Mouse (Mus musculus): ENCODE data around the gene Tm9sf4. TPM values are rescaled to one million over a fixed set of nuclear protein-coding genes. Genes with fewer than 3 reads are reported as not detected.

The Tm9sf4 gene
- total and polyA plus RNA-seq, 2 experiments from 2014 or later, result 61.4 to 80.0 TPM

- Histone ChIP-seq H3K4me2 (ENCODE audit: low read depth, low read length) (no peak overlapping the region), H3K36me3 (ENCODE audit: insufficient read depth, low read length) (no peaks in the 10 kb centered on the region), H3K9ac (replicated peaks; ENCODE audit: low read length) (no peak overlapping the region), H3K27me3 (ENCODE audit: insufficient read depth, low read length) (no peaks in the 10 kb centered on the region), H3K27ac (no peak overlapping the region), H3K4me3 (ENCODE audit: low read length) (no peak overlapping the region), H3K4me1 (ENCODE audit: insufficient read depth, low read length) (no peaks in the 10 kb centered on the region; the same call in 1 of the 2 replicates), H3K9me3 (ENCODE audit: low read length) (no peaks in the 10 kb centered on the region)
- TF ChIP-seq CTCF (IDR thresholded peaks at IDR 0.05; ENCODE audit: low read depth), result peak; percentile 87
- ATAC-seq (peak; percentile 52), DNase-seq (ENCODE audit: low spot score) (peak; percentile 83)
- 26% methylated on average over 10 of the region's 10 CpGs for WGBS
Observed at GRCm38 (mm10) chr2:153142620-153143199, 18.4 kb upstream of the Tm9sf4 start.

GRCm38 (mm10) chr2:153145346-153145745, 15.8 kb upstream of the Tm9sf4 start:
- no peak overlapping the region for H3K27ac ChIP-seq
- no peak for TF ChIP-seq CTCF (IDR thresholded peaks at IDR 0.05; ENCODE audit: low read depth)
- no peak overlapping the region for H3K4me2 ChIP-seq (ENCODE audit: low read depth, low read length)
- no peaks in the 10 kb centered on the region for H3K9me3 ChIP-seq (ENCODE audit: low read length)
- no peaks in the 10 kb centered on the region for H3K27me3 ChIP-seq (ENCODE audit: insufficient read depth, low read length)
- whole genome bisulfite sequencing, result 70% methylated on average over 5 of the region's 5 CpGs
- ATAC-seq, result no peak
- no peaks in the 10 kb centered on the region for H3K36me3 ChIP-seq (ENCODE audit: insufficient read depth, low read length)
- H3K9ac ChIP-seq (replicated peaks; ENCODE audit: low read length), result no peak overlapping the region
- no peak overlapping the region for H3K4me3 ChIP-seq (ENCODE audit: low read length)
- H3K4me1 ChIP-seq (ENCODE audit: insufficient read depth, low read length), result no peaks in the 10 kb centered on the region
- no peak for DNase-seq (ENCODE audit: low spot score)

GRCm38 (mm10) chr2:153147236-153147635, 13.9 kb upstream of the Tm9sf4 start:
- Histone ChIP-seq H3K4me2 (ENCODE audit: low read depth, low read length) (no peak overlapping the region), H3K27me3 (ENCODE audit: insufficient read depth, low read length) (no peaks in the 10 kb centered on the region), H3K9me3 (ENCODE audit: low read length) (no peaks in the 10 kb centered on the region), H3K4me1 (ENCODE audit: insufficient read depth, low read length) (no peaks in the 10 kb centered on the region), H3K27ac (no peak overlapping the region), H3K36me3 (ENCODE audit: insufficient read depth, low read length) (no peaks in the 10 kb centered on the region), H3K9ac (replicated peaks; ENCODE audit: low read length) (no peak overlapping the region), H3K4me3 (ENCODE audit: low read length) (no peak overlapping the region)
- TF ChIP-seq CTCF (IDR thresholded peaks at IDR 0.05; ENCODE audit: low read depth), result no peak
- no peak for ATAC-seq
- no peak for DNase-seq (ENCODE audit: low spot score)
- 82% methylated on average over 3 of the region's 3 CpGs for WGBS

- Histone ChIP-seq H3K9me3 (ENCODE audit: low read length) (no peaks in the 10 kb centered on the region), H3K27ac (no peak overlapping the region), H3K4me2 (ENCODE audit: low read depth, low read length) (no peak overlapping the region), H3K9ac (replicated peaks; ENCODE audit: low read length) (no peak overlapping the region), H3K27me3 (ENCODE audit: insufficient read depth, low read length) (no peaks in the 10 kb centered on the region), H3K36me3 (ENCODE audit: insufficient read depth, low read length) (no peaks in the 10 kb centered on the region), H3K4me3 (ENCODE audit: low read length) (no peak overlapping the region), H3K4me1 (ENCODE audit: insufficient read depth, low read length) (no peaks in the 10 kb centered on the region)
- peak; percentile 93 for TF ChIP-seq CTCF (IDR thresholded peaks at IDR 0.05; ENCODE audit: low read depth)
- DNase-seq (ENCODE audit: low spot score), result peak; percentile 77
- 17% methylated on average over 3 of the region's 3 CpGs for WGBS
- ATAC-seq, result peak; percentile 48; the same call in 1 of the 2 replicates
Observed at GRCm38 (mm10) chr2:153147715-153148114, 13.4 kb upstream of the Tm9sf4 start.

- no peak overlapping the region for H3K27ac ChIP-seq
- TF ChIP-seq CTCF (IDR thresholded peaks at IDR 0.05; ENCODE audit: low read depth), result no peak
- no peaks in the 10 kb centered on the region for H3K36me3 ChIP-seq (ENCODE audit: insufficient read depth, low read length)
- no peaks in the 10 kb centered on the region for H3K9me3 ChIP-seq (ENCODE audit: low read length)
- ATAC-seq (no peak), DNase-seq (ENCODE audit: low spot score) (no peak)
- H3K27me3 ChIP-seq (ENCODE audit: insufficient read depth, low read length), result no peaks in the 10 kb centered on the region
- H3K4me1 ChIP-seq (ENCODE audit: insufficient read depth, low read length), result no peaks in the 10 kb centered on the region
- H3K4me2 ChIP-seq (ENCODE audit: low read depth, low read length), result no peak overlapping the region
- WGBS, result 83% methylated on average over 3 of the region's 3 CpGs
- H3K4me3 ChIP-seq (ENCODE audit: low read length), result no peak overlapping the region
- H3K9ac ChIP-seq (replicated peaks; ENCODE audit: low read length), result no peak overlapping the region
Observed at GRCm38 (mm10) chr2:153149742-153150141, 11.4 kb upstream of the Tm9sf4 start.

- Histone ChIP-seq H3K9ac (replicated peaks; ENCODE audit: low read length) (no peak overlapping the region), H3K9me3 (ENCODE audit: low read length) (no peaks in the 10 kb centered on the region), H3K4me2 (ENCODE audit: low read depth, low read length) (no peak overlapping the region), H3K27ac (no peak overlapping the region), H3K4me3 (ENCODE audit: low read length) (no peak overlapping the region), H3K4me1 (ENCODE audit: insufficient read depth, low read length) (no peaks in the 10 kb centered on the region), H3K36me3 (ENCODE audit: insufficient read depth, low read length) (no peaks in the 10 kb centered on the region), H3K27me3 (ENCODE audit: insufficient read depth, low read length) (no peaks in the 10 kb centered on the region)
- ATAC-seq (no peak), DNase-seq (ENCODE audit: low spot score) (no peak)
- no peak for TF ChIP-seq CTCF (IDR thresholded peaks at IDR 0.05; ENCODE audit: low read depth)
- WGBS, result 83% methylated on average over 7 of the region's 7 CpGs
Observed at GRCm38 (mm10) chr2:153151026-153151425, 10.1 kb upstream of the Tm9sf4 start.

- Histone ChIP-seq H3K9ac (replicated peaks; ENCODE audit: low read length) (no peak overlapping the region), H3K27me3 (ENCODE audit: insufficient read depth, low read length) (no peaks in the 10 kb centered on the region), H3K4me2 (ENCODE audit: low read depth, low read length) (no peak overlapping the region), H3K4me1 (ENCODE audit: insufficient read depth, low read length) (no peaks in the 10 kb centered on the region), H3K9me3 (ENCODE audit: low read length) (no peaks in the 10 kb centered on the region), H3K36me3 (ENCODE audit: insufficient read depth, low read length) (no peaks in the 10 kb centered on the region), H3K4me3 (ENCODE audit: low read length) (no peak overlapping the region), H3K27ac (no peak overlapping the region)
- 70% methylated on average over 8 of the region's 8 CpGs for WGBS
- ATAC-seq (no peak), DNase-seq (ENCODE audit: low spot score) (no peak)
- TF ChIP-seq CTCF (IDR thresholded peaks at IDR 0.05; ENCODE audit: low read depth), result no peak
Observed at GRCm38 (mm10) chr2:153151926-153152665, 9.0 kb upstream of the Tm9sf4 start.
